Mouse (Mus musculus) Muller cell, postnatal 12 days (primary cell): ENCODE measurements around the gene Slc38a3.

Experiments used
- DNase-seq: peaks from one replicate; pipeline ENCODE4 v3.0.0-alpha.2; 2015; ENCODE audit errors: inconsistent ontology term

The Slc38a3 gene

DNA sequence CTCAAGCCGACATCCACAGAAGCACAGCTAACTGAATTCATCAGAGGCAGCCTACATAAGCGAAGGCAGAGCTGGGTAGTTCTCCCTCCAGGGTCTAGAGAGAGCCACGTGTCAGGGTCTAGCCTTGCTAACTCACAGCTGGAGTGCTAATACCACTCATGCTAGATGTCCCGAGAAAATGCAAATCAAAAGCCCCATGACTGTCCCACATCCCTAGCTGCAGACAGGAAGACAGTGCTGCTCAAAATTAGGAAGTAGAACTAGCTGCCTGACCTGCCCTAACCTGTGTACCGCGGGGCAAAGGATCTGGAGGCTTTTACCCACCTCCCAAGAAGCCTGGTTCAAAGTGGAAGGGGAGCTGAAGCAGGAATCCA, 26.8 kb upstream of the Slc38a3 start:
- DNase-seq, result no peak

DNA sequence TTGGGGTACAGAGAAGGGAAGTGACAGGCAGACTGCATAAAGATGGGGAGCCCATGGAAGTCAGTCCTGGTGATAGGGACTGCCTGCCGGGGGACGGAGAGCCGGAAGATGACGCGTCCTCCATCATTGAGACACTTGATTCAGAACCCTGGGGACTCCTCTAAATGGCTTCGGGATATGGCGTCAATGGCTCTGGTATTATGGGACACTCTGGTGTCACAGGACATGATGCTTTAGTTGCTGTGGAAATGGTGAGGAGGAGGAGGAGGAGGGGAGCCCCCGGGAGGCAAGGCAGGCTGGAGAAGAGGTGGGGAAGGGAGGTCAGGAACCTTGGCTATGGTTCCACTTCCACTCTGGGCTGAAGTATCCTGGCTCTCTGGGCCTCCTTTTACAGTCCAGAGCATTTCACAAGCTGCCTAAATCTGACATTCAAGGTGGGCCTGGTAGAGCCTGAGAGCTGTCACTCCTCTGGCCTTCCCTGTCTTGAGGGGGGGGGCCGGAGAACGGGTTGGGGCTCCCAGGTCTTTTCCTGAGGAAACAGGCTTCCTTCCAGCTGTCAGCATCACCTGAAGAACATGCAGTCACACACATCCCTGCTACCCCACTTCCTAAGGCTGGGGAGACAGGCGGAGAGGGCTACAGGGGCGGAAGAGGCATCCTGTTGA, 26.2 kb upstream of the Slc38a3 start:
- no peak for DNase-seq

DNA sequence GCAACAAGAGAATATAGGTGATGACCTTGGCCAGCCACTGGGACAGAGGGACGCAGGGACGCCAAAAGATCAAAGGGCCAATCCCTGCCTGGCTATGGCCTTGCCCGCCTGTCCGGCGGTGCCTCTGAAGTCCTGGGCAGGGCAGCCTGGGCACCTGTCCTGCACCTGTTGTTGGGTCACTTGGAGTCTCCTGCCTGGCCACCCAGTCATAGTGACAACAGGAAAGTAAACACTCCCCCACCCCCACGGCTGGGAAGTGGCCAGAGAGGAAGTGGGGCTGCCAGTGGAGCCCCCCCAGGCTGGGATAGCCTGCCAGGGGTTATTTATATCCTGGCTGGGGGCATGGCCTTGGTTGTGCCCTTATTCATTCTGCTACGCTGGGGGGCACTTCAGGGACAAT, 25.3 kb upstream of the Slc38a3 start:
- DNase-seq, result no peak

DNA sequence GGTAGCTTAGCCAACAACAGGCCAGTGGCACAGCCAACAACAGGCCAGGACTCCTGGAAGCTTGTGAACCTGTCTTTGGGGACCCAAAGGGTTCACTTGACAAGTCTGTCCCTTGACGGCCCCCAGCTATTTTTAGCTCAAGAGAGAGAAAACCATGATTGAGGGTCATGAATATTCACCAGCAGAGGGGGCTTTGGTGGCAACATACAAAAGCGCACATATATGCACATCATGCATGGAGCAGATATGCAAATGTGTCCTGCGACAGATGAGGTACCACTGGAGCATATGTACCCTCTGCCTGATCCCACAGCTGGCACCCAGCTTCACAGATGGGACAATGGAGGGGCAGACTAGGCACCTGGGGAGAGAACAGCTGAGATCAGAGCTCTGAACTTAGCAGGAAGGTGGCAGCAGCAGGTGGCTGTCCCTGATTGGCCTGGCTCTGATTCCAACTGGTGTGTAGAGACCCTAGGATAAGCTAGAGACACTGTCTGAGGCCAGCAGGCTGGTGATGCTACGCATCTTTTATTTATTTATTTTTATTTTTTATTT, 24.2 kb upstream of the Slc38a3 start:
- DNase-seq, result no peak

DNA sequence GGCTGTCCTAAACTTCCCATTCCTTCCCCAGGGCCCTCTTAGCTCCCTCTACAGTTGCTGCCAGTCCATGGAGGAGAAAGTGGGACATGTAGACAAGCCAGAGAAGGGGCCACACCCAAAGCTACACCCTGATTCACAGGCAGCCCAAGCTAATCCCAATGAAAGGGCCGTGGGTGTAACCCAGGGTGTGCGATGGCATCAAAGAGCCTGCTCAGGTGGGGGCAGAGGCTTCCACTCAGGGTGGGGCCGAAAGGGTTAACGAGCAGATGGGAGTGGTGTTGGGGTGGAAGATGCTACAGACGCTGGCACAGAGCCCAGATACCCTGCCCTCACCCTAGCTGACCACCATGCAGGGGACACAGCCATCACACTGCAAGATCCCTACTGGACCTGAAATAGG, 23.5 kb upstream of the Slc38a3 start:
- no peak for DNase-seq

DNA sequence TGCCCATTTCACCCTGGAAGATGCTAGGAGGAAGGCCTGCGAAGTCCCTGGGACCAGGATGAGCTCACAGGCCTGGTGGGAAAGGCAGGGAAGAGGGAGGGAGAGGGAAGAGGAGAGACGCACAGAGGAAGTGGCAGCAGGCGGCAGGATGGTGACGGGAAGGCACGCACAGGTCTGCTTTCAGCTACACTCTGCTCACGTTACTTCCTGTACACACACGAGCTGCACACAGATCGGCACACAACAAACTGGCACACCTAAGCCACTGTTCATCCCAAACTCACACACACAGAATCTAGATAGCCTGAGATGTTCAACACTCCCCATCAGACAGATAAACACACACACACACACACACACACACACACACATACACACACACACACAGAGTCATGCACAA, 21.1 kb upstream of the Slc38a3 start:
- DNase-seq, result no peak

DNA sequence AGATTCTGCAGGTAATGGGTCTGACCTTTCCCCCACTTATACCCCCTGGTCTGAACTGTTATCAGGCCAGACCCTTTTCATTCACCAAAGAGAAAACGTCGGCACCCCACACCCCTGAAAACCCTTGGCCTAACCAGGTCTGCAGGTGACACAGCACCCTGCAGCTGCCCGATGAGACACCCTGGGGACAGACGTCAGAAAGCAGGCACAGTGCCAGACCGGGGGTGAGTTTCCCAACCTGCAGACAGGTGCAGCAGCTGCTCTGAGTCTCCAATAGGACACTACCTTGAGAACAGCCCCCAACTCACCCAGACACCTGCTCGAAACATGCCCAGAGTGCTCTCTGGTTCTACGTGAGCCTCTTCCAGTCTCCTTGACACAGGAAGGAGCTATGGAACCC, 19.6 kb upstream of the Slc38a3 start:
- no peak for DNase-seq

DNA sequence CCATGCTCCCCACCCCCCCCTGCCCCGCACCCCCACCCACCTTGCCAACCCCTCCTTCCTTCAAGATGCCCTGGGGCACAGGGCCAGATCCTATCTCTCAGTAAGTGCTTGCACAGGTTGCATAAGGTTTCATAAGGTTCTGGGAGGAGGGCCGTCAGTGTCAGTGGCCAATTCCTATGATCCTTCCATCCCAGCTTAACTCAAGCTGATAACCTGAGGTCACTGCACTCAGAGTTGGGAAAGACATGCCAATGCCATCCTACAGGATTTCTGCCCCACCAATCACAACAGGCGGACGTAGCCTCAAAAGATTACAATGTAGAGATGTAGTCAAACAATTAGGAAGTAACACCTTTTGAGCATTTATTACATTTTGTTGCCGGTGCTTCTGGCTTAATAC, 19.1 kb upstream of the Slc38a3 start:
- DNase-seq, result no peak

DNA sequence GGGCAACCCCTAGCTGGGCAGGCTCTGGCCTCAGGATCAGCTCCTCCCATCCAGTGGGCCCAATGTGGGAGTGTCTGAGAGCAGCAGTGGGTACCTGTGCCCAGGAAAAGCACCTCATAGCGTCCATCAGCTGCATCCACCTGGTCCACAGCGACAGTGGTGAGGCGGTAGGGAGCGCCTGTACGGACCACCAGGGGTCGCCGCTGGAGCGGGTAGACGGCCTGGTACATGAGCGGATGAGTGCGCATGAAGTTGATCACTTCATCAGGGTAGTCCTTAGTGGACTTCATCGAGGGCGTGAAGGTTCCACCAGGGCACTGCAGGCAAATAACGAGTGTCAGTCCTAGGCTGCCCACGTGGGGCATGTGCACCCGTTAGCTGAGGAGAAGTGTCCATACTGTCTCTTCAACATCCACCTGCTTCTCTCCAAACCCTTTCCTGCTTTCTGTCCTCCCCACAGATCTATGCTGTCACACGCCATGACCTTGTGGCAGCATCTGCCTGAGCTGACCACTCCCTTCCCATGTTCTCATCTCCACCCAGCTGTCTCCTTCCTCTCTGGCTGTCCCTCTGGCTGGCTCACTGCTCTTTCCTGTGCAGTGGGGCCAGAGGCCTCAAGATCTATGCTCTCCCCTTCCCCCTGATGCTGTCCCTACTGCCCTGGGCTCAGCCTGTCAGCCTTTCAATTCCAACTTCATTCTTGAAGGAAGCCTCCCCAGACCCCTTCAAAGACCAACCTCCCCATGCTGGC, 16.1 kb upstream of the Slc38a3 start:
- DNase-seq, result peak; percentile 65

DNA sequence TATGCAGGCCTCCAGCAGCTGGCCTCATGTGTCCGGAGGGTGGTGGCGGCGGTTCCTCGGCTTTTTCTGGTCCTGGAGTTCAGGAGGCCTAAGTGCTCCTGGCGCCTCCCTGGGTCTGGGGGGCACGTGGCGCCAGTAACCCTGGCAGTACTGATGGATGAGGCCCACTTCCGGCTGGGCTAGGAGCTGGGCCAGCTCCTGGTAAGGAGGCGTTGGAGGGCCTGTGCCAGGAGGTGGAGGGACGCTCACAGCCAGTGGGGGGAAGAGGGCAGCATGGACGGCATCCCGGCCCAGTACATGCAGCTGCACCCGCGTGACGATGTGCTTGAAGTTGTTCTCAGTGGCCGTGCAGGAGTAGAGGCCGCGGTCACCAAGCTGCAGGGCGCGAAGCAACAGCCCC, 13.1 kb upstream of the Slc38a3 start:
- DNase-seq, result no peak

DNA sequence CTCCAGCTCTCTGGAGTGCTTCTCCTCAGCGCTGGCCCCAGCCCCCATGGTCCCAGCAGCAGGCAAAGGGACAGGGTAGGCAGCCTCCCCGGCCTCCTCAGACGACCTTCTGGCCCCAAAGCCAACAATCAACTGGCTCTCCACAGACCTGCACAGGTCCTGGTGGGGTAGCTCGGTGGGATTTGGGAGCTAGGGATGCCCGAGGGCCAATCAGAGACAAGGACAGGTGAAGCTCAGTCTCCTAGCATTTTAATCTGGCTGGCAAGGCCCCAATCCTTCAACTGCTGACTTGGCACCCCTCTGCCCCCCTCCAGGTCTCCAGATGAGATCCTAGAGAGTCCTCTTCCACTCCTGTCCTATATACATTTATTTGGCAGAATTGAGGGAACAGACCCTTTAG, 10.2 kb upstream of the Slc38a3 start, which contains the start of gene Gnat1:
Gene Gnat1, minus strand, starts transcription at position 212 of the 400 bp plus-strand sequence.
- no peak for DNase-seq

DNA sequence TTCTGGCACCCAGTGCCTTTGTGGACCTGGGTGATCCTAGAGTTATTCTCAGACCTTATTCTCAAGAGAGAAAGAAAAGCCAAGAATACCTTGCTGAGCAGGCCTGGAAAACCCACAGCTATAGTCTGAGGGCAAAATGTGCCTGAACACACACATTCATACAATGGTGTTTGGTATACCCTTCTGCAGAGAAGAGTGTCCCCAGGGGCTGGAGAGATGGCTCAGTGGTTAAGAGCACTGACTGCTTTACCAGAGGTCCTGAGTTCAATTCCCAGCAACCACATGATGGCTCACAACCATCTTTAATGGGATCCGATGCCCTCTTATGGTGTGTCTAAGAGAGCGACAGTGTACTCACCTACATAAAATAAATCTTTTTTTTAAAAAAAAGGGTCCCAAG, 9.5 kb upstream of the Slc38a3 start:
- DNase-seq, result no peak

DNA sequence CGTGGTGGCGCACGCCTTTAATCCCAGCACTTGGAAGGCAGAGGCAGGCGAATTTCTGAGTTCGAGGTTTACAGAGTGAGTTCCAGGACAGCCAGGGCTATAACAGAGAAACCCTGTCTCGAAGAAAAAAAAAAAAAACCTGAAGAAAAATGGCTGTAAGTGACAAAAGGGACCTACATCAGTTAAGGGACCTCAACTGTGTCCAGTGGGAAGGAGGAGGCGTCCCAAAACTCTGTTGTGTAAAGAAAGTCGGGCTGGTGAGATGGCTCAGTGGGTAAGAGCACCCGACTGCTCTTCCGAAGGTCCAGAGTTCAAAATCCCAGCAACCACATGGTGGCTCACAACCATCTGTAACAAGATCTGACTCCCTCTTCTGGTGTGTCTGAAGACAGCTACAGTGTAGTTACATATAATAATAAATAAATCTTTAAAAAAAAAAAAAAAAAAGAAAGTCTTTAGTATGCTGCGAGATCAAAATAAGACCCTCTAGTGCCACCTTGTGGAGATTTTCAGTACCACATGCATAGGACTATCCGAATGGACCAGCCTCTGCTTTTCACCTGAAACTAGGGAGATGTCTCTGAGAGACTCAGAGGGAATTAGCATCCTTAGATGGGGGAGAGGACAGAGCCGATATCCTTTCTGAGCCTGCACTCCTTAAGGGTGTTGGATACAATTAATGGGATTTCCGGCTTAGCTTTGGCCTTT, 8.6 kb upstream of the Slc38a3 start:
- peak; percentile 59 for DNase-seq

DNA sequence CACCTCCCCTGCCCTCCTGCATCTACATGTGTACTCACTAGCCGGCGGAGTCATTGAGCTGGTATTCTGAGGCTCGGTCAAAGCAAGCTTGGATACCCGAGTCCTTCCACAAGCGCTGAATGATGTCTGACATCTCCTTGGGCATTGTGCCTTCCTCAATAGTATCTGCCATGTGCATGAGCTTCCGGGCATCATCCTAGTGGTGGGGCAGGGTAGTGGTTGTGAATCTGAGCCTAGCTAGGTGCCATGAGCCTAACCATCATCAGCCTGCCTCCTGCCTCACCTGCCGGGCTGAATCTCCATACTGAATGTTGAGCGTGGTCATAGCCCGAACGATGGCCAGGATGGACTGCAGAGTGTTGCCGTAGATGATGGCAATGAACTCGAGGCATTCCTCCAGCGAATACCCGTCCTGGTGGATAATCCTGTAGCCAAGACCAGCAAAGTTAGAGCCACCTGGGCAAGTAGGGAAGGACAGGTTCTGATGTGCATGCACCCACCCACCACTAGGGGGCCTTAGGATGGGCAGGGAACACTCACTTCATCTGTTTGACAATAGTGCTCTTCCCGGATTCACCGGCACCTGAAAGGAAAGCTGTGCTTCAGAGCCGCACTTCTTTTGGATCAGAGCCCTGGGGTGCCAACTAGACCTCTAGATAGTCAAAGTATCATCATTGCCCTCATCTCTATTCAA, 7.9 kb upstream of the Slc38a3 start:
- DNase-seq, result peak; percentile 62

DNA sequence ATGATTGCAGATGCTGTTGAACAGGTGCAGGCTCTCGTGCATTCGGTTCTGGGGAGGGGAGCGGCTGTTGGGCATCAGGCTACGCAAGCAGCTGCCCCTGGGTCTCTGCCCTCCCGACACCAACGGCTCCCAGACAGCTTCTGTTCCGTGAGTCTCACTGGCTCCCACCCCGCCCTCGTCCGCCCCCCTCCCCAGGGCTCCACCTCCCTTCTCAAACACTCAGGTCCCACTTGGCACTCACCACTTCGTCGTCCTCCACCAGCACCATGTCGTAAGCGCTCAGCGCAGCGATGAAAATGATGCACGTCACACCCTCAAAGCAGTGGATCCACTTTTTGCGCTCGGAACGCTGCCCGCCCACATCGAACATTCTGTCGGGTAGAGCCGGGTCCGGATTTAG, 7.0 kb upstream of the Slc38a3 start:
- DNase-seq, result no peak

DNA sequence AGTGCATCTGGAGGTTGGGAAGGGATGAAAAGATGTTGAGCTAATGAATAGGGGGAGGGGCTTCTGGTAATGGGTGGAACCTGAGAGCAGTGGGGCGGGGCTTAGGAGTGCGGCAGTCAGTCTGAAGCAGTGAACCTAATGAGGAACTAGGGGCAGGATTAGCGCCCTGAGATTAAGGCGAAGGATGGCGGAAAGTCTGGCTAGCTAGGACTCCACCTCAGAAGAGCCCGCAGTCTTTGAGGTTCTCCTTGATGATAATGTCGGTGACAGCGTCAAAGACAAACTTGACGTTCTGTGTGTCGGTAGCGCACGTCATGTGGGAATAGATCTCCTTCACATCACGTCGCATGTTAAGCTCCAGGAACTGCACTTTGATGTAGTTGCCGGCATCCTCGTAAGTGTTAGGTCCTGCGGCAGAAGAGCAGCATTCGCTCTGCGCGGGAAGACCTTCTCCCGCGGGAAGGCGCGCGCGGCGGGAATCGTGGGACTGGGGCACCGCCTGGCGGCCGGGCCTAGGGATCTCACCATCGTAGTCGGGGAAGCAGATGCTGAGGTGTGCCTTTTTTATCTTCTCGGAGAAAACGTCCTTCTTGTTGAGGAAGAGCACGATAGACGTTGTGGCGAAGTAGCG, 6.5 kb upstream of the Slc38a3 start:
- DNase-seq, result peak; percentile 83

DNA sequence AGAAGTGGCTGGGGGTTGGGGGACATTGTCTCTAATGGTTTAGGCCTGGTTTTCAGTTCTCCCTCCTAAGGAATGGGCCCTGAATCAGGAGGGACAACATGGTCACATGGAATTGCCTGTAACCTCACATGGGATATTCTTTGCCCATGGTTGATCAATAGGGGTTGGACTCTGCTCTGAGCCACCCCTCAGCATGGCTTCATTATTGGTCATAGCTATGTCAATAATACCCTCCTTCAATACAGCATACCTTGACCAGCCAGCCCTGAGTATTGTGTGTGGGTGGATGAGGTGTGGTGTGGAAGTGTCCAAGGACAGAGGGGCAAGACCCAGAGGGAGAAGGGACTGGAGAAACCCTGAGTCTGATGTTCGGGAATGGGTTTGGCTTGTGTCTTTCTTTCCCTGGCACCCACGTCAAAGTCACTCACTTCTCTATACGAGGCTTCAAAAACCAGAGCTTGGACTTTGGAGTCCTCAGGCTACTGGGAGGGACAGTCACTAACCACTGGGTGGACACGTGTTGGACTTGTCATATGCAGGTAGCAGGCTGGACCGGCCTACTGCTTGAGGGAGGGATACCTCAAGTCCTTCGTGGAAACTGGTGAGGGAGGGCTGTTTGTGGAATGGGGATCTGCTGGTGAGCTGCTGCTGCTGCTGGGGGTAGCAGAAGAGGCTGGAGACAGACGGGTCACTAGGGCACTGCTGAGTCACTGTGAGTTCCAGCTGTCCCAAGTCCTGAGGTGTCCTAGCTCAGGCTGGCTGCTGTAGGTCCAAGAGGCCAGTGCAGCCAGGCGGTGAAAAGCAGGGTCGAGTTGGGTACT, 5.5 kb upstream of the Slc38a3 start:
- DNase-seq, result no peak

DNA sequence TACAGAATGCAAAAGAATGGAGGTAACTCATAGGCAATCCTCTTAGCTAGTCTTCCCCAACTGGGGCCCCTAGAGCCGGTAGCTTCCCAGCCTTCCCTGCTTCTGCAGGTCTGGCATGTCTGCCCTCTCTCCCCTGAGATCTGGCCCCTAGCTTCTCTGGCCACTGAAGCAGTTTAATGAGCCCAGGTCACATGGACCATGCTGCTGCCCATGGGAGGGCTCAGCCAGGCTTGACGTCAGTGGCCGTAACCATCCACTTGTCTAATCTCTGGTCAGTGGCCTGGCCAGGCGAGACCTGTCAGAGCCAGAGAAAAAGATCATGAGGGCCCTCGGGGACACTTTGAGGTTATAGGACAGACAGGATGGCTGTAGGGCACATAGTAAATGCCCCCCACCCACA, 929 bp upstream of the Slc38a3 start:
- DNase-seq, result no peak

DNA sequence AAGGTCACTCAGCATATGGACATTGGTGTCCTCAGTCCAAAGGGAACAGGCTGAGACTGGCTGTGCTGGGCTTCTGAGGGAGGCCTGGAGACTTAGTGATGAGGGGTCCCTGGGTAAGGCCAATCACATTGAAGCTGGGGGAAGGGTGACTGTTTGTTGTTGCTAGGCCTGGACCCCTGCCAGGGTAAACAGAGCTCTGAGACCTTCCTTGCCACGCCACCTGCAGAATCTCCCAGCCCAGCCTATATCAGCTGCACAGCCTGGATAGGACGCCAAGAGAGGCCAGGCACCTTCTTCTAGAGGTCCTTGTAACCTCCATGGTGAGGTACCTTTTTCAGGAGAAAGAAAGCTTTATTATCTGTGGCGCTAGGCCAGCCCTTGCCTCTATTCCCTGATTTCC, 414 bp downstream of the Slc38a3 start:
- no peak for DNase-seq

DNA sequence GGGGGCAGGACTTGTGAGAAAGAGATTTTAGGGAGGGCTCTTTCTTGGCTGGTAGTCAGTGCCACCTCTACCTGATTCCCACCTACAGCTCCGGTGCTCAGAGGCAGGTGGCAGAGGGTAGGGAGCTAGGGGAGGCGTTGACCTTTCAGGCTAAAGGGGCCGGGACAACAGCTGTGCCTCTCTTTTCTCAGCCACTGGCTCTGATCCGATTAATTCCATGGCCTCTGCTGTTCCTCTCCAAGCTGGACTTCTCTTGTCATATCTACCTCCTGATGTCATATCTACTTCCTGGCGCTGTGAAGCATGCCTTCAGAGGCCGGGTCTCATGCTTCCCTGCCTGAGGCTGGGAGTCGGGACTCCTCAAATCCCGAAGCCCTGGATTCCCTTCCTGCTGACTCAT, 1.3 kb downstream of the Slc38a3 start:
- DNase-seq, result no peak

DNA sequence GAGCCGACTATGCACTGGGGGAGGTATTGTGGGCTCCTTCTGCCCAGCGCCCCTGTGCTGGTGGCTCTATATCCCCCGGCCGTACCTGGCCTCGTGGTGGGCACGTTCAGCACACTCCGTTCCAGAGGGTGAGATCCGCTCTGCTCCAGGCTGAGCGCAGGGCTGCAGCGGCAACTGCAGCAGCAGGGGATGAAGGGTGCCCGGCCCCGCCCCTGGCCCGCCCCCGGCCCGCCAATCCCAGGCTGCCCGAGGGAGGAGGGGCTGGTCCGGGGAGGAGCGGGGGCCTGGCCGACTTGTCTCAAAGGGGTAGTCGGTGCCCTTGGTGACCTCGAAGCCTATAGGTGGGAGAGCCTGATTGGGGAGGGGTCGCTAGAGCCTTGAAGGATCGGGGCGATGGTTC, 2.1 kb downstream of the Slc38a3 start:
- DNase-seq, result peak; percentile 80
